Mouse (Mus musculus): ENCODE measurements around the gene Sorl1. TPM values are rescaled to one million over a fixed set of nuclear protein-coding genes. Genes with fewer than 3 reads are reported as not detected.

Gene Sorl1
- polyA plus RNA-seq, 1 experiment from 2014 or later: 9.6 TPM

DNA sequence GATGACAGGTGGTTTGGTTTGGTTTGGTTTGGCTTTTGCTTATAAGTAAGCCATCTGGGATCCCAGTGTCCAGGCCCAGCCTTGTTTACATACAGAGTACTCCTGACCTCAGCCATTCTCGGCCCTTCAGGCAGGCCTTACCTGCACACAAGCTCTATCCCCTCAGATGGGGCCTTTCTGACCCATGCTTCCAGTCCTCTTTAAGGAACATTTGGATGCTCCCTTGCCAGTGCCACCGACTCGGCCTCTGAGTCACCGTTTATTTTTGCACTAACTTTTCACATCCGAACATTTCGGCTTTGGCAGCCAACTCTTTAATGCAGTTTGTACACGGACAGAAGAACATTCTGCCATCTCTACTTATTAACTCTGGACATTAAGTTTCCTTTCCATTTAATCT is 20.6 kb downstream of the Sorl1 start:
- Histone ChIP-seq H3K27me3 (replicated peaks) (no peaks in the 10 kb centered on the region), H3K27ac (ENCODE audit: poor library complexity, severe bottlenecking) (no peak overlapping the region), H3K4me2 (no peak overlapping the region), H3K9me3 (replicated peaks) (no peaks in the 10 kb centered on the region), H3K9ac (no peak overlapping the region), H3K4me1 (replicated peaks) (peaks cover 35% of the 10 kb centered on the region), H3K36me3 (no peaks in the 10 kb centered on the region), H3K4me3 (no peak overlapping the region)
- ATAC-seq (ENCODE audit: insufficient number of reproducible peaks, low FRiP score): no peak
- WGBS: 83% methylated on average over 7 of the region's 7 CpGs

DNA sequence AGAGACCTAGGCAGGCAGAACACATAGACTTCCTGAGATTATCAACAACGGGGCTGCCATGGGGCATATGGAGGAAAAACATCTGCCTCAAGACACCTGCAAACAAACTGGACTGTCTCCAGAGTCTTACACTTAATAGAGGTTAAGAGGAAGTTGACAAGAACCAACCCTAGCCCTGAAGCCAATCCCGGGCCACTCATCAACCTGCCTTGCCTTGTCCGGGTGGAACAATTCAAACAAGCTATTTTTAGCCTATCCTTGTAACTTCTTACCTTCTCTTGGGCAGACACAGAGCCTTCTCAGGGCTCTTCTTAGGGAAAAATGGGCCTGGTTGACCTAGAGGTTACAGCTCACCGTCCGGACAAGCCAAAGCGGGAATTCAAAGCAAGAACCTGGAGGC is 22.1 kb downstream of the Sorl1 start:
- H3K27ac ChIP-seq (ENCODE audit: poor library complexity, severe bottlenecking): peak overlapping the region; percentile 39; the same call in 1 of the 2 replicates

DNA sequence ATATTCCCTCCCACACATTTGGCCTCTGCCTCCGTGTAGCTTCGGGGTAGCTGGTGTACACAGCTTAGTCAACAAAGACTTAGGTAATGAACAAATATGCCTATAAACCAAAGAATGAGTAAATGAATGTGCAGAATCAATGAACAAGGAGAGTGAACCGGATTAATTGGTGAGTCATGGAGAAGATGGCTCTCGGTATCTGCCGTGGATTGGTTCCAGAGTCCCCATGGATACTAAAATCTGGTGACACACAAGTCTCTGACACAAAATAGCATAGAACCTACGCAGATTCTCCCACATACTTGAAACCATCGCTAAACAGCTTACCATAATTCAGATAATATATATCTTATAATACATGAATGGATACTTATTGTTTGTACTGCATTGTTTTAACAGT is 22.8 kb downstream of the Sorl1 start:
- Histone ChIP-seq H3K27me3 (replicated peaks) (0 out of 2 replicates have a peak, but pooled peaks cover 2% of the 10 kb centered on the region), H3K4me2 (no peak overlapping the region), H3K36me3 (no peaks in the 10 kb centered on the region), H3K9ac (no peak overlapping the region), H3K4me3 (no peak overlapping the region), H3K27ac (ENCODE audit: poor library complexity, severe bottlenecking) (no peak overlapping the region), H3K4me1 (replicated peaks) (peaks cover 29% of the 10 kb centered on the region), H3K9me3 (replicated peaks) (no peaks in the 10 kb centered on the region)
- 87% methylated on average over 7 of the region's 7 CpGs for WGBS
- ATAC-seq (ENCODE audit: insufficient number of reproducible peaks, low FRiP score): no peak

More for the DNA sequence above, 22.1 kb downstream of the Sorl1 start:
- no peaks in the 10 kb centered on the region for H3K27me3 ChIP-seq (replicated peaks)
- H3K9me3 ChIP-seq (replicated peaks): no peaks in the 10 kb centered on the region
- no peak overlapping the region for H3K4me2 ChIP-seq
- no peak overlapping the region for H3K9ac ChIP-seq
- ATAC-seq (ENCODE audit: insufficient number of reproducible peaks, low FRiP score): no peak
- H3K4me3 ChIP-seq: no peak overlapping the region
- WGBS: 39% methylated on average over 6 of the region's 6 CpGs
- H3K4me1 ChIP-seq (replicated peaks): peaks cover 29% of the 10 kb centered on the region
- no peaks in the 10 kb centered on the region for H3K36me3 ChIP-seq

GRCm38 (mm10) chr9:42100618-42101210 is 23.4 kb downstream of the Sorl1 start:
- WGBS: 83% methylated on average over 9 of the region's 9 CpGs
- ATAC-seq (ENCODE audit: insufficient number of reproducible peaks, low FRiP score): no peak
- Histone ChIP-seq H3K4me3 (no peak overlapping the region), H3K36me3 (no peaks in the 10 kb centered on the region), H3K27me3 (replicated peaks) (0 out of 2 replicates have a peak, but pooled peaks cover 2% of the 10 kb centered on the region), H3K4me2 (no peak overlapping the region), H3K27ac (ENCODE audit: poor library complexity, severe bottlenecking) (no peak overlapping the region), H3K4me1 (replicated peaks) (peaks cover 29% of the 10 kb centered on the region), H3K9ac (no peak overlapping the region), H3K9me3 (replicated peaks) (no peaks in the 10 kb centered on the region)

GRCm38 (mm10) chr9:42098474-42099121 is 25.5 kb downstream of the Sorl1 start:
- H3K4me3 ChIP-seq: no peak overlapping the region
- peaks cover 27% of the 10 kb centered on the region for H3K4me1 ChIP-seq (replicated peaks)
- no peaks in the 10 kb centered on the region for H3K36me3 ChIP-seq
- H3K9ac ChIP-seq: no peak overlapping the region
- WGBS: 87% methylated on average over 5 of the region's 5 CpGs
- no peaks in the 10 kb centered on the region for H3K9me3 ChIP-seq (replicated peaks)
- no peak overlapping the region for H3K27ac ChIP-seq (ENCODE audit: poor library complexity, severe bottlenecking)
- 0 out of 2 replicates have a peak, but pooled peaks cover 2% of the 10 kb centered on the region for H3K27me3 ChIP-seq (replicated peaks)
- no peak overlapping the region for H3K4me2 ChIP-seq
- ATAC-seq (ENCODE audit: insufficient number of reproducible peaks, low FRiP score): no peak

DNA sequence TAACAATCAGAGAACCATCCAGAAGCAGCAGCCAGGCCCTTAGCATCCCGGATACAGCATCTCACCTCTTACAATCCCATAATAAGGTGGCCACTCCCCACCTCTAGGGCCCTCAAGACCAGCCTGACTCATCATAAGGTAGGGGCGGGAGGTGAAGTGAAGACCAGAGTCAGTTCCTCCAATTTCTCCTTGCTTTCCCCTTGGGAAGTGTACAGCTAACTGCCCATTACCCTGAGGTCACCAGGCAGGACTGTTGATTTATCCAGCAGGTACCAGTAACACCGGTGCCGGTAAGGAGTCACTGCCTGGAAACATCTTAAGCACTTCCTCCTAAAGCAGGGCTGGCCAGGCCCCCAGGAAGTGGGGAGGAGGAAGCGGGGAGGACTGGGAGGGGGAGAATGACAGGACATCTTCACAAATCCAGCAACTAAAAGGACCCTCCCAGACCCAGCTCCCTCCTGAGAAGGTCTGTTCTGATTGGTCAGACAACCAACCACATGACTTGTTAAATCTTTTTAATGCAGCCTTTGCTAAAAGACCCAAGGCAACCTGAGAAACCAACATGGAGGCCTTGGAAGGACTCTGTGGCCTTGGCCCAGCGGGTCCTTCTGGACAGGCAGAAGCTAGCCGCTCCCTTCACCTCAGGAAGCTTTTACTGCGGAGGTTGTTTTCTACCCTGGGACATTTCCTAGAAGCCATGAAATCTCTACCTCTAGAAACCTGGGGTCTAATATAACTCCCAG is 26.2 kb downstream of the Sorl1 start:
- Histone ChIP-seq H3K36me3 (no peaks in the 10 kb centered on the region), H3K27ac (ENCODE audit: poor library complexity, severe bottlenecking) (no peak overlapping the region), H3K27me3 (replicated peaks) (0 out of 2 replicates have a peak, but pooled peaks cover 2% of the 10 kb centered on the region), H3K4me1 (replicated peaks) (peaks cover 27% of the 10 kb centered on the region), H3K4me2 (no peak overlapping the region), H3K9ac (no peak overlapping the region), H3K9me3 (replicated peaks) (no peaks in the 10 kb centered on the region), H3K4me3 (no peak overlapping the region)
- WGBS: 85% methylated on average over 8 of the region's 8 CpGs
- no peak for ATAC-seq (ENCODE audit: insufficient number of reproducible peaks, low FRiP score)

GRCm38 (mm10) chr9:42097006-42097730 is 26.9 kb downstream of the Sorl1 start:
- H3K4me1 ChIP-seq (replicated peaks): peaks cover 25% of the 10 kb centered on the region
- 0 out of 2 replicates have a peak, but pooled peaks cover 2% of the 10 kb centered on the region for H3K27me3 ChIP-seq (replicated peaks)
- no peak for ATAC-seq (ENCODE audit: insufficient number of reproducible peaks, low FRiP score)
- WGBS: 75% methylated on average over 7 of the region's 7 CpGs
- H3K4me3 ChIP-seq: no peak overlapping the region
- no peak overlapping the region for H3K27ac ChIP-seq (ENCODE audit: poor library complexity, severe bottlenecking)
- no peaks in the 10 kb centered on the region for H3K36me3 ChIP-seq
- H3K9me3 ChIP-seq (replicated peaks): no peaks in the 10 kb centered on the region
- H3K9ac ChIP-seq: no peak overlapping the region
- H3K4me2 ChIP-seq: no peak overlapping the region

DNA sequence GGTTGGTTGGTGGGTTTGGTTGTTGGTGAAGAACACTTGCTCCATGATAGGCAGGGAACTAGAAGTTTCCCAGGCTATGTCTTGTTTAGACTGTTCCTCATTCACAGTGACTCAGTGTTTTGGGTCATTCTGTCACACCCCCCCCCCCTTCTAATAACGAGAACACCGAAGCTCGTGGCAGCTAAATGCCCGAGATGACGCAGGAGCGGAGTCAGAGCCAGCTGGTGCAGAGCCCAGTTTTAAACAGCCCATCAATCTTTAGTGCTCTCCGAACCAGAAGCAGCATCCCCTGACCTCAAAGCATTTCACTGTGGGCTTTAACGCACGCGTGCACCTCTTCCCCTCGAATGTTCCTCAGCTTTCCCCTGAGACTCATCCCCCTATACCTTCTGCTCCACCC is 29.3 kb downstream of the Sorl1 start:
- ATAC-seq (ENCODE audit: insufficient number of reproducible peaks, low FRiP score): no peak
- WGBS: 63% methylated on average over 11 of the region's 11 CpGs
- Histone ChIP-seq H3K4me3 (no peak overlapping the region), H3K9ac (no peak overlapping the region), H3K27me3 (replicated peaks) (0 out of 2 replicates have a peak, but pooled peaks cover 2% of the 10 kb centered on the region), H3K4me1 (replicated peaks) (peaks cover 14% of the 10 kb centered on the region), H3K27ac (ENCODE audit: poor library complexity, severe bottlenecking) (no peak overlapping the region), H3K36me3 (no peaks in the 10 kb centered on the region), H3K4me2 (no peak overlapping the region), H3K9me3 (replicated peaks) (no peaks in the 10 kb centered on the region)

DNA sequence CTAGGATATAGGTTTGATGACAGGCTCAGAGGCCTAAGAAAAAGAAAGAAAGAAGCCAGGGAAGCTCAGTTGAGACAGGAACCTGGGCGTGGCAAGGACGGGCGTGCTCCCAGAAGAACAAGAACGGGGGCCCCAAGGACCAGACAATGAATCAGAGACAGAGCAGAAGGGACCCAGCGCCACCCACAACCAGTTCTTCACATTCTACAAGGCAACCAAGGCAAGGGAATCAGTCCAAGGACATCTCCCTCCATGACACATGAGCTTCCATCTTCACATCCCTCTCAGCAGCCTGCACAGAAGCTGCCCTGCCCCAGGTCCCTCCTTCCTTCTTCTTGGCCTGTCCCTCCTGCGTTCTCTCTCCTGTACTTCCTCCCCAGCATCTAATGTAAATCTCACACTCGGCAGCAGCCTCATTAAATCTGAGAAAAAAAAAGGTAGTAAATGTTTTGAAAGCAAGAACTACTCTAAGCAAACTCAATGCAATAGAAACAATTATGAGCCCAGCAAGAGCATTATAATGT is 30.0 kb downstream of the Sorl1 start:
- no peak overlapping the region for H3K4me2 ChIP-seq
- H3K27ac ChIP-seq (ENCODE audit: poor library complexity, severe bottlenecking): no peak overlapping the region
- H3K9me3 ChIP-seq (replicated peaks): no peaks in the 10 kb centered on the region
- ATAC-seq (ENCODE audit: insufficient number of reproducible peaks, low FRiP score): no peak
- no peak overlapping the region for H3K9ac ChIP-seq
- peaks cover 7% of the 10 kb centered on the region; the same call in 1 of the 2 replicates for H3K4me1 ChIP-seq (replicated peaks)
- 0 out of 2 replicates have a peak, but pooled peaks cover 2% of the 10 kb centered on the region for H3K27me3 ChIP-seq (replicated peaks)
- H3K4me3 ChIP-seq: no peak overlapping the region
- WGBS: 87% methylated on average over 7 of the region's 7 CpGs
- no peaks in the 10 kb centered on the region for H3K36me3 ChIP-seq

DNA sequence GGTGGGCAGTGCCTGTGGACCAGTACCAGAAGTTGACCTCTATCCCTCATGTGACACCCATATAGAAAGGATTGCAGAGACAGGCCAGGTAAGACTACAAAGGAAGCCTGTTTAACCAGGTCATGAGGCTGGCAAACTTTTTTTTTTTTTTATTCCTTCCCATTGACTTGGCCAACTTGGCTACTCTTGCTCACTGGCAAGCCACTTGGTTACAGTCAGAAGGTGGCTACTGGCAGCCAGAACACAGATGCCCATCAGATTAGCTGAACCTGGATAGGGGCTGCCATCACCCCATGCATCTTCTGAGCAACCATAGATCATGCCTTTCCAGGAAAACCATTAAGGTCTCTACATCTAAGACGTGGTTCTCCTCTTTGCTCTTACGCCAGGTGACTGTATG is 31.3 kb downstream of the Sorl1 start:
- no peak for ATAC-seq (ENCODE audit: insufficient number of reproducible peaks, low FRiP score)
- H3K4me1 ChIP-seq (replicated peaks): peaks cover 3% of the 10 kb centered on the region; the same call in 1 of the 2 replicates
- H3K27ac ChIP-seq (ENCODE audit: poor library complexity, severe bottlenecking): no peak overlapping the region
- no peaks in the 10 kb centered on the region for H3K36me3 ChIP-seq
- no peak overlapping the region for H3K4me2 ChIP-seq
- 85% methylated on average over 2 of the region's 2 CpGs for WGBS
- no peak overlapping the region for H3K9ac ChIP-seq
- H3K27me3 ChIP-seq (replicated peaks): 0 out of 2 replicates have a peak, but pooled peaks cover 2% of the 10 kb centered on the region
- H3K4me3 ChIP-seq: no peak overlapping the region
- H3K9me3 ChIP-seq (replicated peaks): no peaks in the 10 kb centered on the region

Measured in heart, embryonic 12.5 days (tissue).